Mouse (Mus musculus): ENCODE results near the gene Clasp2. TPM values are rescaled to one million over a fixed set of nuclear protein-coding genes. Genes with fewer than 3 reads are reported as not detected.

Gene Clasp2
- polyA plus RNA-seq, 1 experiment = not detected

GRCm38 (mm10) chr9:113743291-113743690 lies 2.0 kb downstream of the Clasp2 start:
- TF ChIP-seq POLR2A (IDR thresholded peaks at IDR 0.05; ENCODE audit: insufficient read depth, low read depth, low read length) (no peak), CTCF (IDR thresholded peaks at IDR 0.05; ENCODE audit: insufficient read depth, low read depth, low read length) (no peak)
- Histone ChIP-seq H3K4me3 (ENCODE audit: insufficient read depth, low read depth, low read length) (no peak overlapping the region), H3K27ac (ENCODE audit: insufficient read depth, low read depth, low read length) (no peak overlapping the region), H3K4me1 (ENCODE audit: control insufficient read depth, insufficient read depth, low read length) (peaks cover 7% of the 10 kb centered on the region; the same call in 1 of the 2 replicates)
- WGBS = 34% methylated on average over 3 of the region's 3 CpGs

DNA sequence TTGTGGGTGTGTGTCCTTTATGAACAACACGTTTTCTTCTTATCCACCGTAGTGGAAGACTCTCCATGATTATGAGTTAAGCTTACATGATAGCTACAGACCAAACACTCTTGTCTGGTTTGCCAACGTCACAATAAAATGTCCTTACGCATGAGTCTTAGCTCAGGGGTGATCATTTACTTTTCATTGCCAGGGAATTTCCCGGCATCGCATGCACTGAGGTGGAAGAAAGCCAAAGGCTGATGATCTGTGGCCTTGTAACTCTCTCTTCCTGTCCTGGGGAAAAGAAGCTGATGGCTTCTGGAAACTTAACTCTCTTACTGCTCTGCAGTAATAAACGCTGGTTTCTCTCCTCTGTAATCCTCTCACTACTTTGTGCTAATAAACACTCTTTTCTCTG lies 8.1 kb downstream of the Clasp2 start:
- WGBS = 36% methylated on average over 7 of the region's 7 CpGs
- Histone ChIP-seq H3K27ac (ENCODE audit: insufficient read depth, low read depth, low read length) (no peak overlapping the region), H3K4me1 (ENCODE audit: control insufficient read depth, insufficient read depth, low read length) (no peaks in the 10 kb centered on the region), H3K4me3 (ENCODE audit: insufficient read depth, low read depth, low read length) (no peak overlapping the region)
- no peak for TF ChIP-seq CTCF (IDR thresholded peaks at IDR 0.05; ENCODE audit: insufficient read depth, low read depth, low read length)
- TF ChIP-seq POLR2A (IDR thresholded peaks at IDR 0.05; ENCODE audit: insufficient read depth, low read depth, low read length) = no peak

GRCm38 (mm10) chr9:113755888-113756719 lies 14.8 kb downstream of the Clasp2 start:
- Histone ChIP-seq H3K4me1 (ENCODE audit: control insufficient read depth, insufficient read depth, low read length) (0 out of 2 replicates have a peak, but pooled peaks cover 2% of the 10 kb centered on the region), H3K4me3 (ENCODE audit: insufficient read depth, low read depth, low read length) (no peak overlapping the region), H3K27ac (ENCODE audit: insufficient read depth, low read depth, low read length) (no peak overlapping the region)
- 83% methylated on average over 15 of the region's 15 CpGs for WGBS
- TF ChIP-seq POLR2A (IDR thresholded peaks at IDR 0.05; ENCODE audit: insufficient read depth, low read depth, low read length) (no peak), CTCF (IDR thresholded peaks at IDR 0.05; ENCODE audit: insufficient read depth, low read depth, low read length) (no peak)

DNA sequence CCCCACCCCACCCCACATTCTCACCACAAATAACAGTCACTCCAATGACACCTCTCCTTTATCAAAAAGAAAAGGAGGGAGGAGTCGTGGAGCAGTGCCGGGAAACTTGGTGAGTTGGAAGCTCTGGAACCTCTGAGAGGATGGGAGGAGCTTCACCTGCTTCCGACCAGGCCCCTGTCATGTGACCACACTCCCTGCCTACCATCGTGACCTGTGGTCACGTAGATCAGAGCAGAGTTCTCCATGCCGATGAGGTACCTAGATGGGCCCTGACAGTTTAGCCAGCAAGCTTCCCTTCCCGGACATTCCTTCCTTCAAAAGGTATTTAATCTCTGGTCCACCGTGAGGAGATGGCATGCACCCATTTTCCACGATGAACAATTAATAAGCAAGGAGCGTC lies 17.2 kb downstream of the Clasp2 start:
- WGBS = 95% methylated on average over 10 of the region's 10 CpGs
- H3K27ac ChIP-seq (ENCODE audit: insufficient read depth, low read depth, low read length) = no peak overlapping the region
- H3K4me1 ChIP-seq (ENCODE audit: control insufficient read depth, insufficient read depth, low read length) = 0 out of 2 replicates have a peak, but pooled peaks cover 2% of the 10 kb centered on the region
- TF ChIP-seq CTCF (IDR thresholded peaks at IDR 0.05; ENCODE audit: insufficient read depth, low read depth, low read length) (no peak), POLR2A (IDR thresholded peaks at IDR 0.05; ENCODE audit: insufficient read depth, low read depth, low read length) (no peak)
- H3K4me3 ChIP-seq (ENCODE audit: insufficient read depth, low read depth, low read length) = no peak overlapping the region

DNA sequence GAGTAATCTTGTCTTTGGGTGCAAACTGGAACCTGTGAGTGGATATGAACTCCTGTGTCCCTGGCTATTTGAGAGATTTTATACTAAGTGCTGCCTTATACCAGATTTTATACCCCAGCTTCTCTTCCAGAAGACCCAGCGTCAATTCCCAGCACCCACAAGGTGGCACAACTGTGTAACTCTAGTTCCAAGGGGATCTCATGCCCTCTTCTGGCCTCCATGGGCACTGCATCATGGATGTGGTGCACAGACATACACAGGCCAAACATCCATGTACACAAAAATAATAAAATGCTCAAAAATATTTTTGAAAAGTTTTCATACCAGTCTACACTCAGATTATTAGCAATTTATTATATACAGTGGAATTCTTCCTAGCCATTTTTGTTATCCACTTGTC lies 18.4 kb downstream of the Clasp2 start:
- TF ChIP-seq CTCF (IDR thresholded peaks at IDR 0.05; ENCODE audit: insufficient read depth, low read depth, low read length) (no peak), POLR2A (IDR thresholded peaks at IDR 0.05; ENCODE audit: insufficient read depth, low read depth, low read length) (no peak)
- Histone ChIP-seq H3K4me1 (ENCODE audit: control insufficient read depth, insufficient read depth, low read length) (0 out of 2 replicates have a peak, but pooled peaks cover 2% of the 10 kb centered on the region), H3K4me3 (ENCODE audit: insufficient read depth, low read depth, low read length) (no peak overlapping the region), H3K27ac (ENCODE audit: insufficient read depth, low read depth, low read length) (no peak overlapping the region)
- 100% methylated on average over 1 of the region's 1 CpGs for WGBS

DNA sequence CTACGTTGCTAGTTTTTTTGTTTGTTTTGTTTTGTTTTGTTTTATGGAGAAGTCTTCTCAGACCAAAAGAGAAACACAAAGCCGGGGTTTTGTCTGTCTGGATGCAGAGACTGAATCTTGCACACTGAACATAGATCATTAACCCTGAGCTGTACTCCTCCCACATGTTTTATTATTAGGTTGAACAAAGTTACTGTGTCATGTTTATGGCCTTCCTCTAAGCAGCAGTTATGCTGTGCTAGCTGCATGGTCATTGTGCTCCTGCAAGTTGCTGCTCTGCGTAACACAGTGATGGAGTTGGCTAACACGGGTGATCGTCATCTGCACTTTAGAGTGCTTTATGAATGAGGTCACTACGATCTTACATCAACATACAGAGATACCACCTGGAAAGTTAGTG lies 21.1 kb downstream of the Clasp2 start:
- WGBS = 85% methylated on average over 6 of the region's 6 CpGs
- Histone ChIP-seq H3K27ac (ENCODE audit: insufficient read depth, low read depth, low read length) (no peak overlapping the region), H3K4me3 (ENCODE audit: insufficient read depth, low read depth, low read length) (no peak overlapping the region), H3K4me1 (ENCODE audit: control insufficient read depth, insufficient read depth, low read length) (no peaks in the 10 kb centered on the region)
- TF ChIP-seq POLR2A (IDR thresholded peaks at IDR 0.05; ENCODE audit: insufficient read depth, low read depth, low read length) (no peak), CTCF (IDR thresholded peaks at IDR 0.05; ENCODE audit: insufficient read depth, low read depth, low read length) (no peak)

GRCm38 (mm10) chr9:113763123-113763522 lies 21.9 kb downstream of the Clasp2 start:
- Histone ChIP-seq H3K4me1 (ENCODE audit: control insufficient read depth, insufficient read depth, low read length) (no peaks in the 10 kb centered on the region), H3K27ac (ENCODE audit: insufficient read depth, low read depth, low read length) (no peak overlapping the region), H3K4me3 (ENCODE audit: insufficient read depth, low read depth, low read length) (no peak overlapping the region)
- no peak for TF ChIP-seq POLR2A (IDR thresholded peaks at IDR 0.05; ENCODE audit: insufficient read depth, low read depth, low read length)
- TF ChIP-seq CTCF (IDR thresholded peaks at IDR 0.05; ENCODE audit: insufficient read depth, low read depth, low read length) = no peak
- 95% methylated on average over 4 of the region's 4 CpGs for WGBS

- H3K4me3 ChIP-seq (ENCODE audit: insufficient read depth, low read depth, low read length) = no peak overlapping the region
- no peak overlapping the region for H3K27ac ChIP-seq (ENCODE audit: insufficient read depth, low read depth, low read length)
- TF ChIP-seq POLR2A (IDR thresholded peaks at IDR 0.05; ENCODE audit: insufficient read depth, low read depth, low read length) (no peak), CTCF (IDR thresholded peaks at IDR 0.05; ENCODE audit: insufficient read depth, low read depth, low read length) (no peak)
- H3K4me1 ChIP-seq (ENCODE audit: control insufficient read depth, insufficient read depth, low read length) = no peaks in the 10 kb centered on the region
- 89% methylated on average over 4 of the region's 4 CpGs for WGBS
Measured at GRCm38 (mm10) chr9:113770640-113771039, 29.4 kb downstream of the Clasp2 start.

DNA sequence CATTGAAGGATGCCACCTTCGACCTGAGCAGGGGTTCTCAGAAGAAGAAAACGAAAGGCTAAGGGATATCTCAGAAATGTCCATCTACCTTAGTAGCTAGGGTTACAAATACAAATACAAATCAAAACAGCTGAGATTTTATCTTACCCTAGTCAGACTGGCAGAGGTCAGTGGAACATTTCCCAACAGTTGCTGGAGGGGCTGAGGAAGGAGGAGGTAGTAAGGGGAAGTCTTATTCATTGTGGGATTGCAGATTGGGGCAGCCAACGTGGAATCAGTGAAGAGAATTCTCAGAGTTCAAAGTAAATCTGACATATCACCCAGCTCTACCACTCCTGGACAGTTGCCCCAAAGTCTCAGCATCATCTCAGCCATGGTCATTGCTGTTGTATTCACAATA lies 39.6 kb downstream of the Clasp2 start:
- no peaks in the 10 kb centered on the region for H3K4me1 ChIP-seq (ENCODE audit: control insufficient read depth, insufficient read depth, low read length)

More for the DNA sequence above, 39.6 kb downstream of the Clasp2 start:
- Histone ChIP-seq H3K4me3 (ENCODE audit: insufficient read depth, low read depth, low read length) (no peak overlapping the region), H3K27ac (ENCODE audit: insufficient read depth, low read depth, low read length) (no peak overlapping the region)
- no peak for TF ChIP-seq CTCF (IDR thresholded peaks at IDR 0.05; ENCODE audit: insufficient read depth, low read depth, low read length)
- TF ChIP-seq POLR2A (IDR thresholded peaks at IDR 0.05; ENCODE audit: insufficient read depth, low read depth, low read length) = no peak
- 85% methylated on average over 3 of the region's 3 CpGs for WGBS

Measured in olfactory bulb, adult 2 months (tissue).